Mouse (Mus musculus) megakaryocyte, embryonic 14.5 days (primary cell): Measurements from ENCODE around the gene Hkdc1. TPM values are rescaled to one million over a fixed set of nuclear protein-coding genes. Genes with fewer than 3 reads are reported as not detected.
A peak's percentile ranks its signal among the peaks of the same experiment; 100 is the strongest.
"Not testable (repeated sequence)": the region's sequence is repeated elsewhere in the genome, so short reads cannot be mapped to it uniquely, and the experiment has no call there.

Experiments used
- H3K27me3 ChIP-seq: replicated peaks from 2 replicates; pipeline ENCODE3; 2012; ENCODE audit warnings: inconsistent platforms
- H3K36me3 ChIP-seq: replicated peaks from 2 replicates; pipeline ENCODE3; 2012; ENCODE audit warnings: low read length, inconsistent platforms, mixed read lengths
- H3K4me1 ChIP-seq: 2 replicates; pipeline ENCODE4 v1.6.1; 2012; ENCODE audit warnings: inconsistent platforms
- H3K4me3 ChIP-seq: replicated peaks from 2 replicates; pipeline ENCODE3; 2012; ENCODE audit warnings: moderate library complexity, mild to moderate bottlenecking, inconsistent platforms
- H3K9me3 ChIP-seq: 2 replicates; pipeline ENCODE4 v1.6.1; 2012; ENCODE audit warnings: inconsistent platforms
- FLI1 ChIP-seq: IDR thresholded peaks from 2 replicates; pipeline ENCODE4 v1.6.1; 2012; ENCODE audit warnings: low read length, inconsistent platforms, mixed read lengths
- GATA1 ChIP-seq: IDR thresholded peaks from 3 replicates; pipeline ENCODE4 v1.6.1; 2012; ENCODE audit warnings: mixed read lengths, low read length, inconsistent platforms, borderline replicate concordance
- polyA plus RNA-seq: library from polyadenylated mRNA; stranded (reverse); fragments of >175 nt; gene quantifications from 2 replicates; pipeline ENCODE4 v1.2.3, GENCODE M21; 2012; ENCODE audit warnings: low replicate concordance; ENCODE audit not compliant: insufficient read depth

Gene Hkdc1
- not detected in 2 replicates for polyA plus RNA-seq

- peaks cover 3% of the 10 kb centered on the region for H3K4me1 ChIP-seq
- no peak within 1 kb of the TSS for H3K4me3 ChIP-seq
- no peaks in the 10 kb centered on the region for H3K9me3 ChIP-seq
- H3K36me3 ChIP-seq, result no peaks in the 10 kb centered on the region
- TF ChIP-seq GATA1, result no peak
- TF ChIP-seq FLI1, result no peak
- H3K27me3 ChIP-seq, result peaks cover 36% of the 10 kb centered on the region
Measured at GRCm38 (mm10) chr10:62422255-62422654, at the start of gene Hkdc1. Hkdc1 (minus strand) TSS chr10:62422491.

GRCm38 (mm10) chr10:62471105-62471504 is 48.8 kb upstream of the Hkdc1 start:
- no peak for TF ChIP-seq FLI1
- no peak for TF ChIP-seq GATA1
- H3K36me3 ChIP-seq, result peaks cover 46% of the 10 kb centered on the region
- H3K4me3 ChIP-seq, result no peak overlapping the region
- no peaks in the 10 kb centered on the region for H3K27me3 ChIP-seq
- peaks cover 4% of the 10 kb centered on the region for H3K4me1 ChIP-seq
- H3K9me3 ChIP-seq, result no peaks in the 10 kb centered on the region

- H3K36me3 ChIP-seq, result peaks cover 44% of the 10 kb centered on the region
- TF ChIP-seq GATA1, result no peak
- TF ChIP-seq FLI1, result no peak
- H3K4me3 ChIP-seq, result no peak overlapping the region
- no peaks in the 10 kb centered on the region for H3K27me3 ChIP-seq
- no peaks in the 10 kb centered on the region; the same call in 1 of the 2 replicates for H3K4me1 ChIP-seq
- no peaks in the 10 kb centered on the region for H3K9me3 ChIP-seq
Measured at GRCm38 (mm10) chr10:62469736-62470135, 47.4 kb upstream of the Hkdc1 start.

GRCm38 (mm10) chr10:62461321-62461720 is 39.0 kb upstream of the Hkdc1 start:
- Histone ChIP-seq H3K4me1 (no peaks in the 10 kb centered on the region), H3K36me3 (peaks cover 86% of the 10 kb centered on the region)
- TF ChIP-seq FLI1 (no peak), GATA1 (no peak)

GRCm38 (mm10) chr10:62452001-62452400 is 29.7 kb upstream of the Hkdc1 start:
- Histone ChIP-seq H3K4me1 (peaks cover 26% of the 10 kb centered on the region), H3K36me3 (peaks cover 42% of the 10 kb centered on the region)
- not testable (repeated sequence) for H3K4me3 ChIP-seq, H3K9me3 ChIP-seq, H3K27me3 ChIP-seq

More at GRCm38 (mm10) chr10:62461321-62461720, 39.0 kb upstream of the Hkdc1 start:
- Histone ChIP-seq H3K4me3 (no peak overlapping the region), H3K27me3 (no peaks in the 10 kb centered on the region), H3K9me3 (no peaks in the 10 kb centered on the region)

GRCm38 (mm10) chr10:62450280-62450640 is 28.0 kb upstream of the Hkdc1 start:
- peak overlapping the region; percentile 98 for H3K4me3 ChIP-seq
- H3K27me3 ChIP-seq, result no peaks in the 10 kb centered on the region
- H3K36me3 ChIP-seq, result peaks cover 42% of the 10 kb centered on the region
- no peaks in the 10 kb centered on the region for H3K9me3 ChIP-seq
- peaks cover 27% of the 10 kb centered on the region for H3K4me1 ChIP-seq
- TF ChIP-seq FLI1, result no peak
- no peak for TF ChIP-seq GATA1

- TF ChIP-seq GATA1 (no peak), FLI1 (no peak)
- no peaks in the 10 kb centered on the region for H3K9me3 ChIP-seq
- H3K4me3 ChIP-seq, result peak within 1 kb of the TSS; percentile 98
- peaks cover 27% of the 10 kb centered on the region for H3K4me1 ChIP-seq
- H3K27me3 ChIP-seq, result no peaks in the 10 kb centered on the region
- H3K36me3 ChIP-seq, result peaks cover 44% of the 10 kb centered on the region
Measured at GRCm38 (mm10) chr10:62449364-62450279, 27.3 kb upstream of the Hkdc1 start, which contains the start of the genes 4930507D05Rik and Supv3l1. 4930507D05Rik (plus strand) TSS chr10:62449489. Supv3l1 (minus strand) TSS chr10:62449738.

- Histone ChIP-seq H3K9me3 (no peaks in the 10 kb centered on the region), H3K4me1 (no peaks in the 10 kb centered on the region), H3K27me3 (no peaks in the 10 kb centered on the region), H3K36me3 (peaks cover 77% of the 10 kb centered on the region), H3K4me3 (no peak overlapping the region)
- no peak for TF ChIP-seq FLI1
- no peak for TF ChIP-seq GATA1
Measured at GRCm38 (mm10) chr10:62430427-62430826, 8.1 kb upstream of the Hkdc1 start.

GRCm38 (mm10) chr10:62425081-62425871 is 3.0 kb upstream of the Hkdc1 start:
- Histone ChIP-seq H3K4me3 (no peak overlapping the region), H3K9me3 (no peaks in the 10 kb centered on the region), H3K27me3 (peaks cover 22% of the 10 kb centered on the region), H3K36me3 (peaks cover 27% of the 10 kb centered on the region), H3K4me1 (peaks cover 3% of the 10 kb centered on the region)
- TF ChIP-seq FLI1 (no peak), GATA1 (no peak)
